Mouse (Mus musculus): ENCODE results near the gene Smim4.

Gene Smim4

DNA sequence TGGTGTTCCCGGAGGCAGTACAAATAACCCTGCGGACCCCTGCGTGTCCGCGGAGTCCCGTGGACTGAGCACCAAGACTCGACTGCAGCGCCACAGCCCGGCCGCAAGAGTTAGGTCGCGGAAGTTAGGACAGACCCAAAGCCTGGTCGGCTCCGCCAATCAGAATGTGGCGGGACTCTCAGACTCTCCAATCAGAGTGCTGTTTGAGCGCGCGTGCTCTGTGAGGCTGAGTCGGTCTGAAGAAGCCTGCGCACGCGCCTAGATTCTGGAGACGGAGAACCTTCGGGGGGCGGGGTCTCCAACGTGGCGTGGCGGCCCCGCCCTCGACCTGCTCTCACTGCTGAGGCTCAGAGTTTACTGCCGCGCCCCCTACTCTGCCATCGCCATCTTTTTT, at the start of gene Smim4:
Smim4 (minus strand) TSS at position 131 of the 394 bp plus-strand sequence.
- DNase-seq (ENCODE audit: low spot score in 2 of 2): peak; percentile 97 to 98

- no peak for DNase-seq (ENCODE audit: low spot score in 2 of 2)
Observed at GRCm38 (mm10) chr14:31177715-31178114, 49.0 kb upstream of the Smim4 start.

- no peak for DNase-seq (ENCODE audit: low spot score in 2 of 2)
Observed at GRCm38 (mm10) chr14:31177287-31177686, 48.5 kb upstream of the Smim4 start.

DNA sequence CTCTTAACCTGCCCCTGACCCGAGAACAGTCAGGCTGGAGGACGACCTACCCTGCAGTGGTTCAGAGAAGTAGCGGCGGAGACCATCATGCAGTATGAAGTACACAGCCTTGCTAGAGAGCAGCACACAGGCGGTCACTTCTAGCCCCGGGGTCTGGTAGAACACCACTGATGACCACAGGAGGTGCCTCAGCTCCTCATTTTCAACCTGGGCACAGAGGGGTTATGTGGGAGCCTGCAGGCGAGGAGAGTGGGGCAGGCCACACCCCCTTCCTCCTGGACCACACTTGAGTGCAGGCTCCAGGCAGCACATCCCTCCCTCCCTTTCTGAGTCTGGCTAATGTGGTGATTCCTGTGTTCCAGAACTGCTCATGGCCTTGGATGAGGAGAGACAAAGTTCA, 44.8 kb upstream of the Smim4 start:
- DNase-seq (ENCODE audit: low spot score in 2 of 2): no peak

DNA sequence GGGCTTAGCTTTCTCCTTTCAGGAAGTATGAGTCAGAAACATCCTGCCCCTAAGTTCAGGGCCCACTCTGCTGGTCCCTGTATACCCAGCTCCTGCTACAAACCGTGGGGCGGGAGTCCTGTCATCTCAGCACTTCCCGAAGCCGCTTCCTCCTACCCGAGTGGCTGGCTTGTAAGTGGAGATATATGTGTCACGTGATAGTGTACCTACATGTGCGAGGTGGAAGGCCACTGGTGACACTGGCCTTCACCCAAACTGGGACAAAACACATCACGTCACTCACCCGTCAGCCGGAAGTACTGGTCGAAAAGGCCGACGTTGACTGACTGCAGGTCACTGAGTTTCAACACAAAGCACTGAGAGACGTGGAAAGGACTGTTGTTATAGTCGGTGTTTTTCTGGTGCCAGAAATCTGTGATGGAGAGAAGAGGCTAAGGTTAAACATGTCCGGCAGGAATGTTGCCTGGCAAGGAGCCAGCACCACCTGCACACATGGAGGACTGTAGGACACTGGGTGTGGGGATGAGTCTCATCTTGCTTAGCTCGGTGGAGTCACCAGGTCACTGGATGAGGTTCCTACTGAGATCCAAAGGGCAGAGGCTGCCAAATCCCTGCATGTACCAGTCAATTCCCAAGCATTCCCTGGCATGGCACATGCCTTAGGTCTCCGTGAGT, 44.2 kb upstream of the Smim4 start:
- DNase-seq (ENCODE audit: low spot score in 2 of 2): no peak

- DNase-seq (ENCODE audit: low spot score in 2 of 2): no peak
Observed at GRCm38 (mm10) chr14:31171821-31172220, 43.1 kb upstream of the Smim4 start.

DNA sequence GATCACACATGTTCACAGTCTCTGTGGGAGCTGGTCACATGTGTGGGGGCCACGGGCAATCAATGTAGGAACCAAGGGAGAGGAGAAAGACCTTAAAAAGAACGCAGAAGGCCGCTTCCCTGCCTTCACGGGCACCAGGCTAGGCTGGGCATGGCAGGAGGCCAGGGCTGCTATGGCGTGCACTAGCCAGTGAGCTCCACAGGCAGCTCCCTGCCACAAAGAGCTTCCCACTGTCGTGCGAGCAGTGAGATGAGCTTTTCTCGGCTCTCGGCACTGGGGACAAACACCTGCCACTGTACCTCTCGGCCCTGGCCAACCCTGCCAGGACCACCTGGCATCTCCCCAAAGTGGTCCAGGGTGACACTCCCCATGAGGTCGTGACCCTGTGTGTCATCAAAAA, 42.6 kb upstream of the Smim4 start:
- no peak for DNase-seq (ENCODE audit: low spot score in 2 of 2)

GRCm38 (mm10) chr14:31170963-31171362, 42.2 kb upstream of the Smim4 start:
- DNase-seq (ENCODE audit: low spot score in 2 of 2): no peak

- no peak for DNase-seq (ENCODE audit: low spot score in 2 of 2)
Observed at GRCm38 (mm10) chr14:31169508-31169907, 40.8 kb upstream of the Smim4 start.

- DNase-seq (ENCODE audit: low spot score in 2 of 2): no peak
Observed at GRCm38 (mm10) chr14:31168425-31168824, 39.7 kb upstream of the Smim4 start, which contains the start of gene Stab1. Gene Stab1, minus strand, starts transcription at chr14:31168641.

GRCm38 (mm10) chr14:31166827-31167226, 38.1 kb upstream of the Smim4 start:
- no peak for DNase-seq (ENCODE audit: low spot score in 2 of 2)

DNA sequence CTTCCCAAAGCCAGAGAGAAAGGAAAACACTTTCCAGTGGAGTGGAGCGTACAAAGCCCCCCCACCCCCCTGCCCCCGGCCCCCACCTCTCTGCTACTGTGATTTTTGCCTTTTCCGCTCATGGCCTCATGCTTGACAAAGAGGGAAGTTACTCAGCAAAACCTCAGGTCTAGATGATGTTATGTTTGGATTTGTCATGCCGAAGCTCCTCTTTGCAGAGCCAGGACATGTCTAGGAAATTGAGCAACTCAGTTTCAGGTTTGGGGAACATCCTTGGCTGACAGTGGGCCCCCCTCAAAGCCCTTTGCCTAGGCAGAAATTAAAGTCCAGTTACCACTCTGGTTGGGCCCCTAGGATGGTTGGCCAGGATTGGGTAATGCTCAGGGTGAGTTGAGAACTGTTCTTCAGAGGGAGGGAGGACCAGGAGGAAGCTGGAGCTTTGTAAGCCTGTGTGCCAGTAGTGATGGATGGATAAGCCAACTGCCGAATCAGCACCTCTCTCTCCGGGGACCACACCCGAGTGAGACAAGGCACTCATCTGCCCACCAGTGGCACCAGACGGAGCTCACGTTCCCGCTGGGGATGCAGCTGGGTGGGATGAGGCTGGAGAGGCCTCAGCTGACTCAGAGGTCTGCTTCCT, 37.4 kb upstream of the Smim4 start:
- DNase-seq (ENCODE audit: low spot score in 2 of 2): peak in 1 of 2 experiments; percentile 43

DNA sequence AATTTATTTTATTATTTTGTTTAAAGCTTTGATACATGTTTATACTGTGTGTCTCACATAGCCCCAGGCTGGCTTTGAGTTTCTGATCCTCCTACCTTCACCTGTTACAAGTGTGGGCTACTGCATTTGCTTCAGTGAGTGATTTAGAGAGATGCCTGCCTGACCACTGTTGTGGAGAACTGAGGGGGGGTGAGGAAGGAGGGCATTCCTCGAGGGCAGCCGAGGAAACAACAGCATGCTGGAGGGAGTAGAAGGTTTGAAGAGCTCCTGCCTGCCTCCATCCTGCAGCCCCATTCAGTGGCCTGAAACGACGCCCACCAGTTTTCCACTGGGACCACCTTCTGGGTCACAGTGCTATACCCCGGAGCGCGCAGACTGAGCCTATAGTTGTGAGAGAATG, 36.7 kb upstream of the Smim4 start:
- DNase-seq (ENCODE audit: low spot score in 2 of 2): no peak

DNA sequence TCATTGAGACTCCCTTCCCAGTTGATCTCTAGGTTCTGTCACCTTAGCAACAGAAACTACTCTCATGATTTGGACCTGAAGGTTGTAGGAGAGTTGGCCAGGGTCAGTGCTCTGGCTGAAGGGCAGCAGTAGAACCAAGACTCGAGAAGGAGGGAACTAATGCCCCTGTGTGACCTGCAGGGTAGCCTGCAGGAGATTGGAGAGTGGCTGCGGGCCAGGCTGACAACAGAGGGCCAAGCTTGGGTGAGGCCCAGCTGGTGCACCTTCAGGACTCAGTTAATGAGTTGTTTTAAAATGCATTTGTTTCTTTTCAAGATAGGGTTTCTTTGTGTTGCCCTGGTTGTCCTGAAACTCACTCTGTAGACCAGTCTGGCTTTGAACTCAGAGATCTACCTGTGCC, 36.3 kb upstream of the Smim4 start:
- no peak for DNase-seq (ENCODE audit: low spot score in 2 of 2)

GRCm38 (mm10) chr14:31164067-31164466, 35.3 kb upstream of the Smim4 start:
- DNase-seq (ENCODE audit: low spot score in 2 of 2): no peak

DNA sequence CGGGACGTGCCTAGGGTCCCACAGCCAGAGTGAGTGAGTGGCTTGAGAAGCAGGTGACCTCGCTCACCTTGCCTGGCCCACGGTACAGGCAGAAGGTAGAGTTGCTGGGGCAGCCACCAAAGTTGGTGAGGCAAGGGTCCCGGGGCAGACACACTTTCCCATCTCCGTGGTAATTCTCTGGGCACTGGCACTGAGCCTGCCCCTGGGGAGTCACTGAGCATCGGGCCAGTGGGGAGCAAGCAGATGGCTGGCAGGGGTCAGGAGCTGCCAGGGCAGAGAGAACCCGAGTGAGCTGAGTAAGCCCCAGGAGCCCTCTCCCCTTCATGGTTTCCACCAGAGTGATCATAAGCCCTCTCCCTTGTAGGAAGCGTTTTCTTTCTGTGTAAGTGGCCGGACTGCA, 32.9 kb upstream of the Smim4 start:
- DNase-seq (ENCODE audit: low spot score in 2 of 2): no peak

DNA sequence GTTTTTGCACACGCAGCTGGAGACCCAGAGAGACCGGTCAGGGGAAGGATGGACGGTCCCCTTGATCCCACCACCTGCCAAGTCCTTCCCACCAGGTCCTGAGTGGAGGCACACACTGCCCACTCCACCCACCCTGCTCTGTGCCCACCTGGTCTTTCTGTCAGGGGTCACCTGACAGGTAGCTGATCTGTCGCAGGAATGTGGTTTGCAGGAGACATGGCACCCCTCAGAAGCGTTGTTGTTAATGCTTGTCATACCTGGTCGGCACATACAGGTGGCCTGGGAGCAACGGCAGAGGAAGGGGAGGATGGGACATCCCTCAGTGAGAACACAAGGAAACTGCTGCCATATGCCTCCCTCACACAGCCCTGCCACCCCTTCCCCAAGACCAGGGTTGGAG, 32.4 kb upstream of the Smim4 start:
- DNase-seq (ENCODE audit: low spot score in 2 of 2): no peak

DNA sequence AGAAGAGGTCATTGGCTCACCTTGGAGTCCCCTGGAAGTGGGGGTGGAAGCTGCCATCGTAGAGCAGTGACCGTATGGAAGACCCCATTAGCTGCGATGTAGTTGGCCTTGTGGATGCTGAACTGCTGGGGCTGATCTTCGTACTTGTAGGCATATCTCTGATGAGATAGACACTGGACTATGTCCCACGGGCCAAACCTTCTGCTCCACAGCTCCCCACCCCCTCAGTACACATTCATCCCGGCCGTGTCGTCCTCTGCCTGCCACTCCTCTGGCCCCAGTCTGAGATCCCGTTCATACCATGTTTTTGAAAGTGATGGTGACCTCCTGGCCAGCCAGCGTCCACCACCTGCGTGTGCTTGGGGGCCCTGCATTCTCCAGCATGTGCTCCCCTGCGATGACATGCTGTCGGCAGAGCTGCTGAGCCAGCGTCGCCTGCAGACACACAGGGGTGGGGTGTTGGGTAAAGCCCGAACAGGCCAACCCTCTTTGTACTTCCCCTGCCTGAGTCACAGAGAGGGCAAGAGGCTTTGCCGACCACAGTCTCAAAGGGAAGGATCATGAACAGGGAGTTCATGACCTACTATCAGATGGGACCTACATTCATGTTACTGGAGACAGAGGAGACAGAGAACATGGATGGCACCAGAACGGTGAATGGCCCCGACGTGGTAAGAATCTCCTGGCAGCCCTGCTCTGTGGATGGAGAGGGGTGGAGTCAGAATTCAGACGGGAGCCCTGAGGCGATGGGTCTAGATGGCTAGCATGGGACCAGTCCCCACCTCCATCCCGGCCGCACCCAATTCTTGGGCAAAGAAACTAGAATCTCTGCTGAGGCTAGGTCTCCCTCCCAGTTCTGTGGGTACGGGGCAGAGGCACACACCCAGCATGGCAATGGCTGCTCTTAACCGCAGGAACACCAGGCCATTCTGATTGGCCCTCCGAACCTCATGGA, 31.7 kb upstream of the Smim4 start:
- DNase-seq (ENCODE audit: low spot score in 2 of 2): no peak

DNA sequence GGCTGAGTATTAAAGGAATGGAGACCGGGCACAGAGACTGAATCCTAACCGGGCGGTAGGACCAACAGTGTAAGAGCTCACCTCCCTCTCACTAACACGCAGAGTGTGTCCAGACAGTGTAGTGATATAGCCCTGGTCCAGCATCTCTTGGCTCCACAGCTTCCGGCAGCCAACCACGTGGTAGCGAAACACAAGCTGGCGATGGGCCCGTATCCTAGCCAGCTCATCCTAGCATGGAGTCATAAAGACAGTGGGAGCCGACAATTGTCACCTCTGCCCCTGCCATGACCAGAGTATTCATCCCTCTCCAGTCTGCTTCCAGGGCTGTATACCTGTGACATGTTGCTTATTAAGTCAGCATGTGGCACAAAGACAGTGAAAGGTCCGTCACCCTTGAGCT, 16.9 kb upstream of the Smim4 start:
- no peak for DNase-seq (ENCODE audit: low spot score in 2 of 2)

DNA sequence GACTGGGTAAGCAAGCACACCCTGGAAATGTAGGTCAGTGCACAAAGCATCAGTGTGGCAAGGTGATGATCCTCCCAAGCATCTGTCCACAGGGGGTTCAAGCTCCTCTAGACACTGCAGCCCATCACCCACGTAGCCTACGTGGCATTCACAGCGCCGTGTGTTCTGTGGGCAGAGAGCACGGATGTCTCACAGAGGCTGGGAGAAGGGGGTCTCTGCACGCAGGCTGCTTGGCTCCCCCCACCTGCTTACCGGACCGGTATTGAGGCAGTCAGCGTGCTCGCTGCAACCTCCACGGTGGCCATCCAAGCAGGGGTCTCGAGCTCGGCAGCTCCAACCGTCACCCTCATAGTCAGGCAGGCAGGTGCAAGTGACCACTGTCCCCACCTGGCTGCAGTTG, 12.3 kb upstream of the Smim4 start:
- no peak for DNase-seq (ENCODE audit: low spot score in 2 of 2)

GRCm38 (mm10) chr14:31140141-31140540, 11.4 kb upstream of the Smim4 start:
- no peak for DNase-seq (ENCODE audit: low spot score in 2 of 2)

DNA sequence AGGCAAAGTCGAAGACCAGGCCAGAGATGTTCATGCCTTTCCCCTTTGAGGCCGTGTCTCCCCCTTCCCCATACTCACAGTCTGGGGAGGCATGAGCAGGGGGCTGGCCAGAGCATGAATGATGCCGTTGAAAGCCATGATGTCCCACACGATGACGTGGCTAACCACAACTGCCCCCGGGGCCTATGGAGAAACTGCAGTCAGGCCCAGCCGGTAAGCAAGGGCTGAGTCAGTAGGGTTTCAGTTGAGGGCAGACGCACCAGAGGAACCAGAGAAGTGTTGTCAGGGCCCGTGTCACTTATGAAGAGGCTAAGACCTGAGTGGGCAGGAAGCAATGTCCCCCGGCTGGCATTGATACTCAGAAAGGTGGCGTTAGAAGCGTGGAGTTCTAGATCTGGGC, 10.9 kb upstream of the Smim4 start:
- no peak for DNase-seq (ENCODE audit: low spot score in 2 of 2)
